Mouse (Mus musculus) liver, adult 10 weeks (tissue): ENCODE results near the gene Cmtm1. TPM values are rescaled to one million over a fixed set of nuclear protein-coding genes. Genes with fewer than 3 reads are reported as not detected.

Source experiments
- polyA plus RNA-seq: library from polyadenylated mRNA; stranded (reverse); fragments of 350-450 nt; fragmentation: Illumina TruSeq; extraction: RNeasy Lipid Tissue Mini Kit (QIAGEN cat#74804); gene quantifications from one replicate; pipeline ENCODE4 v1.2.3, GENCODE M21; 2014; ENCODE audit warnings: low read depth, low replicate concordance

The Cmtm1 gene
- not detected for polyA plus RNA-seq

GRCm38 (mm10) chr8:104309441-104310155, at the start of gene Cmtm1, which contains the start of gene Gm45711:
Gene Cmtm1, minus strand, starts transcription at chr8:104310145.
Gene Gm45711, minus strand, starts transcription at chr8:104310081.

DNA sequence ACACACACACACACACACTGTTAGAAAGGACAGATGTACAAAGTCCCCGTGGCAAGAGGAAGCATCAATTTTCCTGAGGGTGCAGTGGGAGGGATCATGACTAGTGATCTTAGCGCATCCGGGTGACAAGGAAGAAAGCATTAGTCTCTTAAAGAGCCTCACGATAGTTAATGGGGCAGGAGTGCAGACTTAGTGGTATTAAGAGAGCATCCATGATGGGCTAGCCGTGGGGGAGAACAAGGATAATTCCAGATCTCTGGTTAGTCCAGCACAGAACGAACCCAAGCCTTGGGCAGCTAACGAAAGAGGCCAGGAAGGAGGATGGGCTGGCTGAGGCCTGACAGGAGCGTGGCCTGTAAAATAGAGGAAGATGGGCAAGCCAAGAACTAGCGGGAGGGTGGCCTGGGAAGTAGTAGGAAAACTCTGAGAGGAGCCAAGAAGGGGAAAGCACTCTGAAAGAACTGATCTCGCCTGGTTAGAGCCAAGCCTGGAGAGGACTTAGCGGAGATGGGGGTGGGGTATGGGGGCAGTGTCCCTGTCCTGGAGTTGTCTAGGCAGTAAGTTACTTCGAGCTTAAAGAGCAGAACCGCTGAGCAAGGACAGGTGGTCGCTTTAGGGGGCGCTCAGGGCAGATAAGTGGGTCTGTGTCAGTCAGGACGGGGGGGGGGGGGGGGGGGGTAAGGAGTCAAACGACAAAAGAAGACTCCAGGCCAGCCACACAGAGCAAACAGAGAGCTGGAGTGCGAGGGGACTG, 29.5 kb upstream of the Cmtm1 start, which contains the start of gene Cmtm3:
Gene Cmtm3 (plus strand): TSS at position 182 of the 754 bp plus-strand sequence.

DNA sequence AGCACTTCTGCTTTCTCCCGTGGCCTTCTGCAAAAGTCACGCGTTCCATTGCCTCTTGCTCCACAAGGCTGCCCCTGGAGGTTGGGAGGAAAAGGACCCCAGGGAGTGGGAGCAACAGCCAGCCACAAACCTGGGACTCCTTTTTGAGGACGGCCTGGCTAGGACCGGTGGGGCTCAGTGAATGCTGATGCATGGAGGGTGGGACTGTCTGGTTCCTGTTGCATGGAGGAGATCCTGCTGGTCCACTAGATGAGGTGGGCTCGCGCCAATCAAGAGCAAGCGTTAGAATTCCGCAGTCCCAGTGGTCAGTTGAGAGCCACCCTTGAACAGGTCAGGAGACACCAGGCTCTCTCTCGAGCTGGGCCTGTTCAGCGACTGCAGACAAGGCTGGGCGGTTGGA, 12.0 kb upstream of the Cmtm1 start, which contains the start of gene Cmtm2b:
Gene Cmtm2b (plus strand): TSS at position 301 of the 400 bp plus-strand sequence.

GRCm38 (mm10) chr8:104321267-104321666, 11.3 kb upstream of the Cmtm1 start, which contains the start of gene Gm11020:
Gene Gm11020, plus strand, starts transcription at chr8:104321567.

GRCm38 (mm10) chr8:104293081-104293480, 16.9 kb downstream of the Cmtm1 start, which contains the start of gene Cmtm2a:
Gene Cmtm2a, minus strand, starts transcription at chr8:104293181.

DNA sequence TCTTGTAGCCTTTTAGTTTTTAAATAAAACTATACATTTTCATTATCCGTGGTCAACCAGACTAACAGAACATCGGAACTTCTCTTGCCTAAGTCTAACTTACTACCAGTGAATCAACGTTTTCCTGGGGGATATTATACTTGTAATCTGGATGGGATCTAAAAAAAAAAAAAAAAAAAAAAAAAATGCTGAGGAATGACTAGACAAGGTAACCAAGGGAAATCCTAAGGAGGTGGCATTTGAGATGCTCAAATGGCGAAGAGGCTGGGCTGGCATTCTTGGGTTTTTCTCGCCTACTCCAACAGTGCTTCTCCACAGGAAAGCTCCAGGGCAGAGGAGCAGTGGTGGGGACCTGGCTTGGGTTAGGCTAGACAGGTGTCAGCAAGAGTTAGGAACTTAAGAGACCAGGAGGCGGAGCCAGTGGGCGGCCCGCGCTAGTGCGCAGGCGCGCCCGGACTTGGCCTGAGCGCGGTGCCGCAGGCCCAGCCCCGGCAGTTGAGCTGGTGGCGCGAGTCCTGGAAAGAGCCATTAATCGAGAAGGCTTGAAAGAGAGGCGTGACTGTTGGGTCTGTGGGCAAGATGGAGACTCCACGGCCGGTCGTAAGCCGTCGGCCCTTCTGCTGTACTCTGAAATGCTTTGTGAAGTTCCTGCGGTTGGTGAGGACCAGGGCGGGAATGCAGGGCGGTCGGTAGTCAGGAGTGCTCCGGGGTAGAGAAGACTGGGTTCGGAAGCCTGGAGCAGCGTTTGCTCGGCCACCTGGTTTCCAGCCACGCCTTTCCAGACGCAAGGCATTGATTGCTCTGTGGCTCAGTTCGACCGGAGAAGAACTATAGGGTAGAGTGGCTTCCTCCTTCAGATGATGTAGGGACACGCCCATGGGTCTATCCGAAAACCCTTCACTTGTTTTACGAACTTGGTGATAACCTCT, 59.2 kb downstream of the Cmtm1 start, which contains the start of gene Cklf:
Gene Cklf (plus strand): TSS at position 423 of the 929 bp plus-strand sequence.

GRCm38 (mm10) chr8:104248276-104248675, 61.7 kb downstream of the Cmtm1 start, which contains the start of gene Tk2:
Gene Tk2, minus strand, starts transcription at chr8:104248558.

Other genes starting within 250 kb of the Cmtm1 start
- gene Cdh5, start 208.5 kb downstream of the Cmtm1 start, polyA plus RNA-seq, result 5.9 TPM
- gene Bean1, start 139.7 kb downstream of the Cmtm1 start, polyA plus RNA-seq, result not detected
- gene Tk2, start 61.6 kb downstream of the Cmtm1 start, polyA plus RNA-seq, result 12.0 TPM
- gene Cklf, start 59.3 kb downstream of the Cmtm1 start, polyA plus RNA-seq, result 4.8 TPM
- gene Cmtm2a, start 17.0 kb downstream of the Cmtm1 start, polyA plus RNA-seq, result 0.37 TPM
- not detected for gene Gm45711, start 64 bp downstream of the Cmtm1 start, polyA plus RNA-seq
- not detected for gene Gm11020, start 11.4 kb upstream of the Cmtm1 start, polyA plus RNA-seq
- not detected for gene Cmtm2b, start 12.1 kb upstream of the Cmtm1 start, polyA plus RNA-seq
- gene Cmtm3, start 29.3 kb upstream of the Cmtm1 start, polyA plus RNA-seq, result 5.1 TPM
- gene Cmtm4, start 85.7 kb upstream of the Cmtm1 start, polyA plus RNA-seq, result 16.3 TPM
- gene Dync1li2, start 132.9 kb upstream of the Cmtm1 start, polyA plus RNA-seq, result 17.5 TPM
- gene Terb1, start 199.8 kb upstream of the Cmtm1 start, polyA plus RNA-seq, result not detected
- 122 TPM for gene Nae1, start 224.5 kb upstream of the Cmtm1 start, polyA plus RNA-seq
- gene Car7, start 224.5 kb upstream of the Cmtm1 start, polyA plus RNA-seq, result 0.69 TPM